In the genomic region with DNA sequence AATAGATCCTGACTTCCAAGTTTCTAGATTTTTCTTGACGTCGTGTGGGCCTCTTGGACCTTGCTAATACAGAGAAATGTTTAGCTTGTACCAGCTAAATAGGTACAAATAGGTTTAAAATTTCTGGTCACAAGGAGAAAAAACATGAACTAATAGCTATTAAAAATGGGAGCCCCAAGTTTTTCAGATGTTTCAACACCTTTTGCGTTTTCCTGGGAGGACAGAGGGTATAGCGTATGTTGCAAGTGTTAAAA, we compare ENCODE assay signal across 8 mouse cellular contexts. TPM values are rescaled to one million over a fixed set of nuclear protein-coding genes. Genes with fewer than 3 reads are reported as not detected.
DNase-seq lines count a peak whose midpoint lies in the region; ATAC-seq and TF ChIP-seq lines count a peak whose summit lies in the region.

No protein-coding gene starts in this region.

- peaks cover 31% of the 10 kb centered on the region for H3K4me1 ChIP-seq in lung, adult 2 months (ENCODE audit: control insufficient read depth, insufficient read depth, low read length)
- H3K4me1 ChIP-seq in embryonic facial prominence, embryonic 14.5 days (ENCODE audit: control insufficient read depth, insufficient read depth, low read length) = peaks cover 27% of the 10 kb centered on the region
- H3K4me1 ChIP-seq in intestine, postnatal 0 days (replicated peaks; ENCODE audit: control insufficient read depth, insufficient read depth, low read length) = peaks cover 8% of the 10 kb centered on the region
- H3K4me1 ChIP-seq in neural tube, embryonic 14.5 days (ENCODE audit: control insufficient read depth, insufficient read depth, low read length) = peaks cover 28% of the 10 kb centered on the region

- no peak for ATAC-seq in embryonic facial prominence, embryonic 14.5 days (ENCODE audit: low read depth)
- ATAC-seq in intestine, postnatal 0 days = no peak
- no peak for ATAC-seq in neural tube, embryonic 14.5 days (ENCODE audit: low read depth)

- no peak for TF ChIP-seq POLR2A in lung, adult 2 months (IDR thresholded peaks at IDR 0.05; ENCODE audit: borderline replicate concordance, extremely low read depth, low read depth, low read length)

- H3K36me3 ChIP-seq in embryonic facial prominence, embryonic 14.5 days (ENCODE audit: control insufficient read depth, insufficient read depth, low read length) = peaks cover 30% of the 10 kb centered on the region
- H3K36me3 ChIP-seq in intestine, postnatal 0 days (ENCODE audit: control insufficient read depth, insufficient read depth) = peaks cover 10% of the 10 kb centered on the region
- H3K36me3 ChIP-seq in neural tube, embryonic 14.5 days (ENCODE audit: control insufficient read depth, insufficient read depth, low read length) = peaks cover 3% of the 10 kb centered on the region; the same call in 1 of the 2 replicates

- DNase-seq in lung, adult 2 months = no peak
- DNase-seq in lung, postnatal 36 days = no peak
- no peak for DNase-seq in embryonic facial prominence, embryonic 14.5 days (ENCODE audit: low spot score)
- no peak for DNase-seq in adrenal gland, postnatal 14 days
- no peak for DNase-seq in frontal cortex, adult 2 months (ENCODE audit: extremely low spot score in 1 of 2, low spot score in 1 of 2)
- DNase-seq in adrenal gland, postnatal 4 days (ENCODE audit: low spot score in 2 of 2) = no peak

- peak overlapping the region; percentile 99 for H3K9ac ChIP-seq in embryonic facial prominence, embryonic 14.5 days (ENCODE audit: low read depth, low read length)
- H3K9ac ChIP-seq in intestine, postnatal 0 days (ENCODE audit: low read depth, low read length) = peak overlapping the region; percentile 97
- H3K9ac ChIP-seq in neural tube, embryonic 14.5 days (replicated peaks; ENCODE audit: low read depth, low read length) = peak overlapping the region; percentile 95

- no peaks in the 10 kb centered on the region for H3K27me3 ChIP-seq in embryonic facial prominence, embryonic 14.5 days (replicated peaks; ENCODE audit: control insufficient read depth, insufficient read depth, low read length)
- no peaks in the 10 kb centered on the region for H3K27me3 ChIP-seq in intestine, postnatal 0 days (replicated peaks; ENCODE audit: control insufficient read depth, insufficient read depth, low read length)
- H3K27me3 ChIP-seq in neural tube, embryonic 14.5 days (ENCODE audit: control insufficient read depth, insufficient read depth, low read length) = peaks cover 4% of the 10 kb centered on the region; the same call in 1 of the 2 replicates

- 1% methylated on average over 4 of the region's 4 CpGs for WGBS in lung, adult 2 months
- WGBS in embryonic facial prominence, embryonic 14.5 days = 0% methylated on average over 4 of the region's 4 CpGs
- 0% methylated on average over 4 of the region's 4 CpGs for WGBS in intestine, postnatal 0 days
- under 1% methylated on average over 4 of the region's 4 CpGs for WGBS in neural tube, embryonic 14.5 days

- TF ChIP-seq CTCF in lung, adult 2 months (IDR thresholded peaks at IDR 0.05; ENCODE audit: insufficient read depth, low read length) = no peak
- TF ChIP-seq CTCF in intestine, postnatal 0 days (IDR thresholded peaks at IDR 0.05; ENCODE audit: low read depth) = no peak

- peak overlapping the region; percentile 100 for H3K27ac ChIP-seq in embryonic facial prominence, embryonic 14.5 days (replicated peaks; ENCODE audit: low read depth, low read length)
- H3K27ac ChIP-seq in intestine, postnatal 0 days (ENCODE audit: low read depth, low read length) = peak overlapping the region; percentile 100
- H3K27ac ChIP-seq in neural tube, embryonic 14.5 days (ENCODE audit: low read depth, low read length) = peak overlapping the region; percentile 100

- peak overlapping the region; percentile 84 for H3K4me2 ChIP-seq in embryonic facial prominence, embryonic 14.5 days (ENCODE audit: low read depth, low read length)
- H3K4me2 ChIP-seq in intestine, postnatal 0 days (replicated peaks; ENCODE audit: low read depth) = peak overlapping the region; percentile 86
- H3K4me2 ChIP-seq in neural tube, embryonic 14.5 days (ENCODE audit: low read depth, low read length) = peak overlapping the region; percentile 100

- no peaks in the 10 kb centered on the region for H3K9me3 ChIP-seq in embryonic facial prominence, embryonic 14.5 days (ENCODE audit: control insufficient read depth, low read length)
- no peaks in the 10 kb centered on the region for H3K9me3 ChIP-seq in intestine, postnatal 0 days (ENCODE audit: control insufficient read depth)
- H3K9me3 ChIP-seq in neural tube, embryonic 14.5 days (ENCODE audit: control insufficient read depth, low read length) = no peaks in the 10 kb centered on the region

- H3K4me3 ChIP-seq in lung, adult 2 months (replicated peaks; ENCODE audit: extremely low read depth, low read depth, low read length) = peak overlapping the region; percentile 89
- H3K4me3 ChIP-seq in embryonic facial prominence, embryonic 14.5 days (ENCODE audit: low read depth, low read length) = peak overlapping the region; percentile 90
- H3K4me3 ChIP-seq in intestine, postnatal 0 days (ENCODE audit: low read depth, low read length) = peak overlapping the region; percentile 82
- H3K4me3 ChIP-seq in neural tube, embryonic 14.5 days (ENCODE audit: low read depth, low read length) = peak overlapping the region; percentile 98

RNA-seq across cellular contexts. Expression of a gene that starts 31.5 kb away (rescaled TPM):
- polyA plus RNA-seq in lung, adult 2 months (2012; rRNA removed) = 113 and 116 TPM in 2 replicates
- 78.3 and 79.8 TPM in 2 replicates for polyA plus RNA-seq in embryonic facial prominence, embryonic 14.5 days (2014; fragmentation: Nextera tagmentation; extraction: Ambion mirVana)
- polyA plus RNA-seq in intestine, postnatal 0 days (2015; fragmentation: Nextera tagmentation; extraction: Ambion mirVana) = 43.8 and 48.8 TPM in 2 replicates
- polyA plus RNA-seq in neural tube, embryonic 14.5 days (2014; fragmentation: Nextera tagmentation; extraction: Ambion mirVana) = 78.5 and 78.6 TPM in 2 replicates
- total RNA-seq in adrenal gland, postnatal 14 days (2021) = 87.4 and 92.1 TPM in 2 replicates
- 111 and 120 TPM in 2 replicates for polyA plus RNA-seq in frontal cortex, adult 2 months (2012; rRNA removed)
- total RNA-seq in adrenal gland, postnatal 4 days (2021) = 100 to 1,000 TPM; 105 to 110 TPM
